In the genomic region with DNA sequence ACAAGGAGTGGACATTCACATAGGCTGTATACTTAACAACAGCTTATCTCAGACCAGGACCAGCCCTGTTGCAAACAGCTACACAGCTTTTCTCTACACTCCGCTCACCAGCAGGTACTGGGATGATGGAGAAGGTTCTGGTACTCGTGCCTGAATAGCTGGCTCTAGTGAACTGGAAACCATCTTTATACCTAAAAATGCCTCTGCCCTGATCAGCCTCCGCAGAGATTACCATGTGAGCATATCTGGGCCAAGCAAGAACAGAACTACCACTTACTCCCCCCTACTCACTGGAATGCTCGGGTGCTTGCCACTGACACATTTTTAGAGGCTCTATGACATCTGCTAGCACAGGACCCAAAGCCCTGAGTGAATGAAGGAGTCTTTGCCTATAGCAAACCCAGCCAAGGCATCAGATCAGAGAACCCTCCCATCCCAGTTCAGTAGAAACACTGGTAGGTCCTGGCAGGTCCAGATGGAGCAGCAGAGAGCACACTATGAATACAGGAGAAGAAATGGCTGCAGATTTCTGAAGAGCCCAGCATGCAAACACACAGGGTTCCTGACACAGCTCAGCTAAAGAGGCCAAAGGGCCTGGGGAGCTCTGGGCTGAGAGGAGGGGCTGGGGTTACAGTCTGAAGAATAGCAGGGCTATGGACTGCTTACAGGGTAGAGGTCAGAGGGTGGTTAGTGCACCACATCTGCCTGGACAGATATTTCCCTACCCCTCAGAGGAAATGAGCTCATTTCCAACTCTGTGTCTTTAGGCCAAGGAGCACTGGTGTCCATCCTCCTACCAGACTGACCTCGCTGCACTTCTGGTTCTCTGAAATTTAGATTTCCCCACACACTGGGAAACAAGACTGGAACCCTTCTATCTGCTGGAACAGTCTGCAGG, we compare ENCODE assay signal across 11 mouse cellular contexts. TPM values are rescaled to one million over a fixed set of nuclear protein-coding genes. Genes with fewer than 3 reads are reported as not detected.
DNase-seq lines count a peak whose midpoint lies in the region; ATAC-seq and TF ChIP-seq lines count a peak whose summit lies in the region.
"Had no signal": no experiment of that assay in that cellular context is flagged by ENCODE, and none has a peak within 500 bp of the region (broad histone marks: within the 10 kb centered on the region; RNA-seq: fewer than 3 reads in every experiment).

No protein-coding gene starts in this region.

- no peak for ATAC-seq in erythroid progenitor cell, adult 5-6 weeks (replicated peaks; ENCODE audit: low FRiP score, poor library complexity, severe bottlenecking)
- ATAC-seq: forebrain, embryonic 13.5 days; intestine, embryonic 15.5 days had no signal

- H3K4me3 ChIP-seq in kidney, adult 2 months (ENCODE audit: insufficient read depth, low read depth, low read length): no peak overlapping the region
- no peak overlapping the region for H3K4me3 ChIP-seq in bone marrow macrophage, adult 2 months (ENCODE audit: insufficient read depth, low read length)
- H3K4me3 ChIP-seq: forebrain, embryonic 13.5 days; intestine, embryonic 15.5 days had no signal

- WGBS in kidney, adult 2 months: 76% methylated on average over 5 of the region's 5 CpGs

- no peak for DNase-seq in kidney, adult 2 months
- DNase-seq in kidney, postnatal 4 days: no peak
- peak; percentile 53 to 66 for DNase-seq in cerebellum, adult 18-20 months
- peak; percentile 34 for DNase-seq in heart, postnatal 4 days
- DNase-seq in thymus, postnatal 14 days: no peak
- DNase-seq: lung, embryonic 14.5 days; thymus, adult 2 months had no signal

- TF ChIP-seq CTCF in kidney, adult 2 months (conservative IDR thresholded peaks at IDR 0.05; ENCODE audit: insufficient read depth, insufficient read length, low read depth, low read length): no peak
- TF ChIP-seq CTCF in bone marrow macrophage, adult 2 months (IDR thresholded peaks at IDR 0.05; ENCODE audit: low read depth, low read length): no peak

- no peaks in the 10 kb centered on the region for H3K27me3 ChIP-seq in kidney, adult 2 months (replicated peaks; ENCODE audit: control insufficient read depth, insufficient read depth, low read length)
- H3K27me3 ChIP-seq: forebrain, embryonic 13.5 days; intestine, embryonic 15.5 days had no signal

- peaks cover 50% of the 10 kb centered on the region for H3K4me1 ChIP-seq in kidney, adult 2 months (ENCODE audit: control insufficient read depth, insufficient read depth, low read length)
- H3K4me1 ChIP-seq in bone marrow macrophage, adult 2 months (ENCODE audit: control insufficient read depth, insufficient read depth, low read length): peaks cover 60% of the 10 kb centered on the region

- TF ChIP-seq POLR2A in kidney, adult 2 months (IDR thresholded peaks at IDR 0.05; ENCODE audit: low read depth, low read length): no peak
- TF ChIP-seq POLR2A in bone marrow macrophage, adult 2 months (IDR thresholded peaks at IDR 0.05; ENCODE audit: borderline replicate concordance, low read depth, low read length): no peak

- H3K27ac ChIP-seq in kidney, adult 2 months (ENCODE audit: insufficient read depth, low read depth, low read length): peak overlapping the region; percentile 82
- peak overlapping the region; percentile 31 for H3K27ac ChIP-seq in bone marrow macrophage, adult 2 months (ENCODE audit: insufficient read depth, low read depth, low read length)
- H3K27ac ChIP-seq: forebrain, embryonic 13.5 days; intestine, embryonic 15.5 days had no signal

- H3K36me3 ChIP-seq in kidney, adult 2 months (ENCODE audit: control insufficient read depth, insufficient read depth, low read length): no peaks in the 10 kb centered on the region
- H3K36me3 ChIP-seq: intestine, embryonic 15.5 days had no signal

RNA-seq across cellular contexts. Expression of a gene that starts 14.3 kb away (rescaled TPM):
- 29.3 and 31.1 TPM in 2 replicates for polyA plus RNA-seq in kidney, adult 2 months (2012; rRNA removed)
- polyA plus RNA-seq in bone marrow macrophage, adult 2 months (2012; ENCODE audit: insufficient read depth, insufficient read length, missing spikeins): 27.2 and 35.3 TPM in 2 replicates
- total RNA-seq in heart, postnatal 4 days (2021): 10 to 100 TPM; 29.6 to 38.3 TPM
- 241 and 246 TPM in 2 replicates for total RNA-seq in erythroid progenitor cell, adult 5-6 weeks (2015; ENCODE audit: low replicate concordance)
- 163 and 208 TPM in 2 replicates for total RNA-seq in erythroid progenitor cell, adult 5-6 weeks (2017; ENCODE audit: low replicate concordance)

RNA-seq across cellular contexts. Expression of a gene that starts 53.1 kb away (rescaled TPM):
- 7.7 and 13.0 TPM in 2 replicates for polyA plus RNA-seq in kidney, adult 2 months (2012; rRNA removed)
- 21.7 and 30.2 TPM in 2 replicates for polyA plus RNA-seq in bone marrow macrophage, adult 2 months (2012; ENCODE audit: insufficient read depth, insufficient read length, missing spikeins)
- total RNA-seq in heart, postnatal 4 days (2021): 10 to 100 TPM; 17.3 to 19.7 TPM
- 4.7 and 8.0 TPM in 2 replicates for total RNA-seq in erythroid progenitor cell, adult 5-6 weeks (2015; ENCODE audit: low replicate concordance)
- 13.9 and 21.3 TPM in 2 replicates for total RNA-seq in erythroid progenitor cell, adult 5-6 weeks (2017; ENCODE audit: low replicate concordance)

RNA-seq across cellular contexts. Expression of a gene that starts 59.7 kb away (rescaled TPM):
- polyA plus RNA-seq in kidney, adult 2 months (2012; rRNA removed): 15.7 and 17.9 TPM in 2 replicates
- 65.5 and 69.5 TPM in 2 replicates for polyA plus RNA-seq in bone marrow macrophage, adult 2 months (2012; ENCODE audit: insufficient read depth, insufficient read length, missing spikeins)
- 10 to 100 TPM; 24.5 to 24.7 TPM for total RNA-seq in heart, postnatal 4 days (2021)
- total RNA-seq in erythroid progenitor cell, adult 5-6 weeks (2015; ENCODE audit: low replicate concordance): 8.6 and 17.2 TPM in 2 replicates
- 3.6 and 9.0 TPM in 2 replicates for total RNA-seq in erythroid progenitor cell, adult 5-6 weeks (2017; ENCODE audit: low replicate concordance)

Comparison
In these comparisons a context has a peak if more than half of its experiments do, and no peak if none do; other contexts are left out.
1. DNase-seq: peak in cerebellum, adult 18-20 months (2 of 2) and heart, postnatal 4 days (single experiment); none in kidney, adult 2 months (single experiment), kidney, postnatal 4 days (0 of 2) and thymus, postnatal 14 days (single experiment).
2. RNA of a gene that starts 14.3 kb away (total RNA-seq): 163 to 246 TPM in erythroid progenitor cell, adult 5-6 weeks; 29.6 to 38.3 TPM in heart, postnatal 4 days; every median in the first group is over 4 times any median in the second.